Mouse (Mus musculus) CD4-positive, CD25-positive, alpha-beta regulatory T cell, adult 2 months (primary cell): ENCODE results near the gene Mrm3.

Experiments
- DNase-seq: peaks from one replicate; pipeline ENCODE4 v3.0.0-alpha.2; 2012; ENCODE audit warnings: low read depth, low spot score

The Mrm3 gene

GRCm38 (mm10) chr11:76288645-76289044 is 45.1 kb downstream of the Mrm3 start:
- DNase-seq, result no peak

- no peak for DNase-seq
These were observed 46.9 kb downstream of the Mrm3 start for GRCm38 (mm10) chr11:76290367-76290766.

GRCm38 (mm10) chr11:76291960-76292359 is 48.4 kb downstream of the Mrm3 start:
- DNase-seq, result no peak

- DNase-seq, result no peak
These were observed 48.9 kb downstream of the Mrm3 start for GRCm38 (mm10) chr11:76292398-76292797.

DNA sequence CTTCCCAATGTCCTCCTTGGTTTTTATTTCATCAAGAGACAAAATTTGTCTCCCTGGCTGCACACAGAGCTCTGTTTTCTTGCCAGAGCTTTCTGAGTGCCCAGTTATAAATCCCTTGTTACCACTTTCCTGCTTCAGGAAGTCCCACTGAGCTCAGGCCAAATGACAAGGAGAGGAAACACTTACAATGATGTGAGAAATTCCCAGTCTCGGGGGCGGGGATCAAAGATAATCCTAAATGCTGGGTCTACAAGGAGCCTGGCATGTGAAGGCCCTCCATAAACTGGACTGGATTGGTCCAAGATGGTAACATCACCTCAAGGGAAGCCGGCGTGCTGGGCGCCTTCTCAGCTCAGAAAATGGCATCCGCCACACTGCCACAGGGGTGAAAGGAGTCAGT is 49.3 kb downstream of the Mrm3 start:
- DNase-seq, result no peak

GRCm38 (mm10) chr11:76294078-76294477 is 50.6 kb downstream of the Mrm3 start:
- no peak for DNase-seq

DNA sequence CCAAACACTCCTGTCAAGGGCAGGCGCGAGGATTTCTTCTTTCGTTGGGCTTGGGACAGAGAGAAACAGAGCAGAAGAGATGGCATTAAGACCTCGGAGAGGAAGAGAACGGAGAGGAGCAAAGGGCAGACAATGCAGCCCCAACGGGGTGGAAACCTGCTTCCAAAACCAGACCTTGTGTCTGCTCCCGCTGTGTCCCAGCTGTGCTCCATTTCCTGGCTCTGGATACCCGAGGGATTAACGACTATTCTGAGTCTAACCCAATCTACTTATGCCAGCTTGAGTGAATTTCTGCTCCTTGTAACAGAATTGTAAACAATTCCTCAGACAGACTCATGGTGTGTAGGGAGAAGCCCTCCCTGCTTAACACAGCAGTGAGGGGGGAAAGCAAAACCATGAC is 51.3 kb downstream of the Mrm3 start:
- DNase-seq, result no peak

DNA sequence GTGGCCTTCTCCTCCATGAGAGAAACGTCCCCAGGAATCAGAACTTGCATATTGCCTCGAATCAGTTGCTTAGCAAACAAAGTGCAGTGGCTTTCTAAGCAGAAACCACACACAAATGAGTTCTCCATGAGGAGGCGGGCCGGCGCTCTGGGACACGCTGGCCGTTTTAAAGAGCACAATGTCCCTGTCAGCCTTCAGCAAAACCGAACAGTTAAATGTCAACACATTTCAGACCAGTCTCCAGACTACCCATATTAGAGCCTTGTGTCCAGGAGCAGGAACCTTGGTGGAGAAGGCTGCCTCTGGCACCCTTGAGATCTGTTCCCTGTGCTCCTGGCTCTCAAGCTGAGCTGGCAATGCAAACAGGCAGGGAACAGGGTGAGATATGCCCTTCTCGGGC is 53.7 kb downstream of the Mrm3 start:
- DNase-seq, result no peak

DNA sequence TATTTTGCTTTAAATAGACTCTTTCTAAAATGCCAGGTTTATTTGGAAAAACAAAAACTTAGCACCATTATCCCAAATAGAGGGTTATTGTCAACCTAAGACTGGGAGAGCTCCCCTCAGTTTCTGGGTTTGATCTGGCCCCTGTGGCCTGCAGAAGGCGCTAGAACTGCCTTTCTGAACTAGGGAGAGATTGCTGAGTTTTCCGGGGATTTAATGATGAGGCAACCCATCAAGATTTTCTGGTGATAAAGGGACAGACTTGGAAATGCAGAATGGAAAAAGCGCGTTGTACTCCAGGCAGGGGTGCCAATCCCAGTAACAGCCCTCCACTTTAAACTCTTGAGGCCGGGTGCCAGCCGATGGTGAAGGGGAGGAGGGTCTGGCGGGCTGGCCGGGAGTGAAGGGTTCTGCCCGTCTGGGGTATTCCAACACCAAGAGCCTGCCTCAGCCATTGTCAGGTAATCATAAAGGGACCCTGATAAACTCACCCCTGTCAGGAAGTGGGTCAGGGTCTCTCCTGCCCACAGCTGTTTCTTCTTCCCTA is 55.0 kb downstream of the Mrm3 start:
- no peak for DNase-seq
